Mouse (Mus musculus) G1E (cell line): ENCODE measurements at regions not wholly inside any gene's neighbourhood (a gene's known extent, or its start where the extent isn't known, plus 50 kb on each side); places are given as distances from the start of the nearest gene placed in this dataset.

Experiments
- CTCF ChIP-seq: IDR thresholded peaks from 2 replicates; pipeline ENCODE4 v1.5.1; 2012; ENCODE audit warnings: low read depth, low read length, inconsistent platforms, mixed read lengths
- GATA1 ChIP-seq: IDR thresholded peaks from 2 replicates; pipeline ENCODE4 v1.6.1; 2012; ENCODE audit warnings: borderline replicate concordance, low read length, inconsistent platforms, mixed read lengths
- GATA2 ChIP-seq: IDR thresholded peaks from 2 replicates; pipeline ENCODE4 v1.6.1; 2012; ENCODE audit warnings: low read depth, low read length, inconsistent platforms, borderline replicate concordance
- POLR2AphosphoS5 ChIP-seq: IDR thresholded peaks from 2 replicates; pipeline ENCODE4 v1.6.1; 2012; ENCODE audit warnings: low read depth, low read length, inconsistent platforms; ENCODE audit not compliant: insufficient replicate concordance
- TAL1 ChIP-seq: conservative IDR thresholded peaks from 2 replicates; pipeline ENCODE4 v1.6.1; 2012; ENCODE audit warnings: low read depth, low read length, inconsistent platforms, mixed read lengths

DNA sequence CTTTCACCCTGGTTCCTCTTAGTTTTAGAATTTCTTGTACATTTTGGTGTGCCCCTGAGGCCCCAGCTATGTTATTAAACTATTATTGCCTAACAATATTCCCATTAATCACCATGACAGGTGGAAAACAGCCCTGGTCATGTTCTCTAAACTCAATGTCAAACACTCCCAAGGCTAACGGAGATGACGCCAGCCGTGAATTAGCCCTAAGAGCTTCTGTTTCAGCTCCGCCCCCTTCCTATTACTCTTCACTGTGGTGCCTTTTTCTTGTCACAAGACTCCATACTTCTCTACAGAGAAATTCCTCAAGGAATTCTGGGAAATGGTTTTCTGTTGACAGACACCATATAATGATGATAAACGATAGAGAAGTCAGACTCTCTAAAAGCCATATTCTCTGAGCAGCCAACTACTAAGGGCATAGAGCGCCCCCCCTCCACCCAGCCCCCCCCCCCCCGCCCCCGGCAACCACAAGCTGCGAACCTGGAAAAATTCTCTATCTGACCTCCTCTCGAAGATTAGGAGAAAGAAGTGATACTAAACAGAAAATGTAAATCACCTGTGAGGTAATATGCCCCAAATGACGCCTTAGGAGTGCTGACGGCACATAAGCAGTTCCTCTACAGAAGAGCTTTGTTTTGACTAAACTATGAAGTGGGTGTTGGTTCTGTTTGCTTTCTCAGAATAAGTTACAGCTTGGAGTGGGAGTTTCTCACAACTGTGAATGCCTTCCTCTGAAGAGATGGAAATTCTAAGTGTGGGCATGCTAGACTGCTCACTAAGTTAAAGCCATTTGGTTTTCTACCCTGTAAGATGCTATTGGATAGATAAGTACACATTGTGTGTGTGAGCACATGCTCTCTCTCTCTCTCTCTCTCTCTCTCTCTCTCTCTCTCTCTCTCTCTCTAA lies 76.8 kb upstream of the Sfrp2 start:
- TF ChIP-seq CTCF (no peak), TAL1 (no peak), GATA1 (no peak), POLR2AphosphoS5 (no peak), GATA2 (no peak)
